In genomic region chr14:53547365-53547764, GRCm38 (mm10) we compare ENCODE assay signal across 8 mouse cellular contexts.
DNase-seq lines count a peak whose midpoint lies in the region; ATAC-seq and TF ChIP-seq lines count a peak whose summit lies in the region.
"Not testable (repeated sequence)": the region's sequence is repeated elsewhere in the genome, so short reads cannot be mapped to it uniquely, and the experiment has no call there.

No protein-coding gene starts in this region.

- H3K27me3 ChIP-seq in forebrain, postnatal 0 days (ENCODE audit: insufficient read depth, low read length); liver, postnatal 0 days (ENCODE audit: insufficient read depth, low read length): not testable (repeated sequence)

- 0 out of 2 replicates have a peak, but pooled peaks have one; percentile 10 for TF ChIP-seq CTCF in forebrain, postnatal 0 days (IDR thresholded peaks at IDR 0.05; ENCODE audit: low read depth)
- TF ChIP-seq CTCF in liver, postnatal 0 days (IDR thresholded peaks at IDR 0.05; ENCODE audit: low read depth), result peak; percentile 25; the same call in 1 of the 2 replicates

- not testable (repeated sequence) for H3K9me3 ChIP-seq in ES-E14 (ENCODE audit: control insufficient read depth, insufficient read depth, low read depth, low read length); forebrain, postnatal 0 days (ENCODE audit: low read length); liver, postnatal 0 days (ENCODE audit: low read length)

- TF ChIP-seq EP300 in liver, postnatal 0 days (IDR thresholded peaks at IDR 0.05; ENCODE audit: low read depth), result not testable (repeated sequence)

- not testable (repeated sequence) for H3K9ac ChIP-seq in ES-E14 (ENCODE audit: insufficient read depth, low read depth, low read length, poor library complexity, severe bottlenecking); forebrain, postnatal 0 days; liver, postnatal 0 days (replicated peaks)

- in situ Hi-C loops in ES-E14 (cut with MboI; ENCODE audit: low sequenced_read_pairs in 2 of 2, unreplicated experiment in 2 of 2), result not testable (repeated sequence)

- not testable (repeated sequence) for H3K4me1 ChIP-seq in ES-E14 (ENCODE audit: control insufficient read depth in 2 of 2, insufficient read depth in 2 of 2, low read length in 2 of 2, poor library complexity in 1 of 2); forebrain, postnatal 0 days (ENCODE audit: insufficient read depth); liver, postnatal 0 days (ENCODE audit: insufficient read depth)

- peak; percentile 35 for DNase-seq in A20 (ENCODE audit: low read depth, low spot score)
- DNase-seq in ES-E14 (ENCODE audit: low read depth, low spot score); forebrain, postnatal 0 days; liver, postnatal 0 days: not testable (repeated sequence)
- peak; percentile 6 for DNase-seq in adrenal gland, postnatal 10 days
- DNase-seq in kidney, postnatal 4 days, result peak; percentile 2 to 13
- peak; percentile 4 to 9 for DNase-seq in right cerebral cortex, adult 2 months (ENCODE audit: low spot score in 2 of 2)
- peak; percentile 64 for DNase-seq in thymus, postnatal 25 days

- not testable (repeated sequence) for H3K27ac ChIP-seq in ES-E14 (ENCODE audit: insufficient read depth, low read depth, low read length, poor library complexity, severe bottlenecking); forebrain, postnatal 0 days (ENCODE audit: low read depth, low read length); liver, postnatal 0 days (ENCODE audit: low read depth)

- not testable (repeated sequence) for H3K4me2 ChIP-seq in forebrain, postnatal 0 days (ENCODE audit: low read depth); liver, postnatal 0 days (ENCODE audit: low read depth, low read length)

- not testable (repeated sequence) for ATAC-seq in forebrain, postnatal 0 days; liver, postnatal 0 days

- H3K4me3 ChIP-seq in ES-E14 (ENCODE audit: insufficient read depth in 1 of 2, low read depth in 1 of 2, low read length in 2 of 2, poor library complexity in 1 of 2, severe bottlenecking in 1 of 2); forebrain, postnatal 0 days (ENCODE audit: low read depth, low read length); liver, postnatal 0 days (ENCODE audit: low read depth, low read length): not testable (repeated sequence)

- not testable (repeated sequence) for H3K36me3 ChIP-seq in ES-E14 (ENCODE audit: control insufficient read depth, insufficient read depth, low read length, poor library complexity, severe bottlenecking); forebrain, postnatal 0 days (ENCODE audit: insufficient read depth); liver, postnatal 0 days (replicated peaks; ENCODE audit: insufficient read depth, low read length)

TF ChIP-seq in ES-E14, 5 proteins besides CTCF, POLR2A, EP300 and RAD21:
- TF ChIP-seq ZC3H11A (IDR thresholded peaks at IDR 0.05; ENCODE audit: borderline replicate concordance, low read depth, low read length), result peak; percentile 49; the same call in 1 of the 2 replicates
